Mouse (Mus musculus) monocyte, adult 5-6 weeks (primary cell): ENCODE results near the gene Amotl2. TPM values are rescaled to one million over a fixed set of nuclear protein-coding genes. Genes with fewer than 3 reads are reported as not detected.
A peak's percentile ranks its signal among the peaks of the same experiment; 100 is the strongest.
"Not testable (repeated sequence)": the region's sequence is repeated elsewhere in the genome, so short reads cannot be mapped to it uniquely, and the experiment has no call there.

Experiments used
- ATAC-seq: fragments of 153-309, 156-312 bp; replicated peaks from 2 replicates; pipeline ENCODE4 v1.8.0; 2017; ENCODE audit warnings: mild to moderate bottlenecking; ENCODE audit not compliant: low TSS enrichment, insufficient number of reproducible peaks, severe bottlenecking, poor library complexity, low FRiP score
- total RNA-seq: library from RNA; stranded (forward); fragments of 200-1000, 200-491, 200-594 nt; gene quantifications from 3 replicates; pipeline ENCODE4 v1.2.3, GENCODE M21; 2017

The Amotl2 gene
- total RNA-seq, 1 experiment from 2014 or later = 1.9 TPM

- no peak for ATAC-seq
Observed at GRCm38 (mm10) chr9:102761599-102761998, 45.1 kb downstream of the Amotl2 start.

GRCm38 (mm10) chr9:102762836-102763235 is 46.4 kb downstream of the Amotl2 start:
- ATAC-seq = no peak

GRCm38 (mm10) chr9:102763520-102763919 is 47.0 kb downstream of the Amotl2 start:
- ATAC-seq = no peak

- ATAC-seq = not testable (repeated sequence)
Observed at GRCm38 (mm10) chr9:102764540-102764939, 48.1 kb downstream of the Amotl2 start.

GRCm38 (mm10) chr9:102766741-102767140 is 50.3 kb downstream of the Amotl2 start:
- no peak for ATAC-seq

GRCm38 (mm10) chr9:102769257-102769656 is 52.8 kb downstream of the Amotl2 start:
- no peak for ATAC-seq

GRCm38 (mm10) chr9:102770190-102770589 is 53.7 kb downstream of the Amotl2 start:
- ATAC-seq = no peak

- ATAC-seq = no peak
Observed at GRCm38 (mm10) chr9:102771308-102771895, 54.9 kb downstream of the Amotl2 start.

- ATAC-seq = no peak
Observed at GRCm38 (mm10) chr9:102777631-102778591, 61.4 kb downstream of the Amotl2 start.

GRCm38 (mm10) chr9:102779493-102779892 is 63.0 kb downstream of the Amotl2 start:
- ATAC-seq = peak; percentile 42; the same call in 1 of the 2 replicates

Other genes starting within 250 kb of the Amotl2 start
- not detected in 3 replicates for gene Ky, start 210.9 kb upstream of the Amotl2 start, total RNA-seq
- 61.1 to 104 TPM (median 69.2 TPM) in 3 replicates for gene Anapc13, start 90.4 kb upstream of the Amotl2 start, total RNA-seq
- 38.0 to 39.8 TPM (median 38.2 TPM) in 3 replicates for gene Cep63, start 90.1 kb upstream of the Amotl2 start, total RNA-seq
- 1.4 to 1.7 TPM in 2 of 3 replicates, not detected in the other for gene Ryk, start 118.2 kb downstream of the Amotl2 start, total RNA-seq